Mouse (Mus musculus) gastrocnemius, postnatal 25 days (tissue): ENCODE measurements around the gene Lamc1. TPM values are rescaled to one million over a fixed set of nuclear protein-coding genes. Genes with fewer than 3 reads are reported as not detected.
"Not testable (repeated sequence)": the region's sequence is repeated elsewhere in the genome, so short reads cannot be mapped to it uniquely, and the experiment has no call there.

Source experiments
- DNase-seq: peaks from one replicate; pipeline ENCODE4 v3.0.0; 2022
- total RNA-seq, 2 experiments: library from RNA; stranded (reverse); gene quantifications; 1 replicate in 1 of 2; 2 replicates in 1 of 2; pipeline ENCODE4 v1.2.3; 2021

Lamc1 gene
- total RNA-seq, 2 experiments from 2014 or later: 102 to 113 TPM

- DNase-seq: not testable (repeated sequence)
Measured at GRCm38 (mm10) chr1:153299436-153299835, 33.1 kb downstream of the Lamc1 start.

GRCm38 (mm10) chr1:153297774-153298363, 34.7 kb downstream of the Lamc1 start:
- not testable (repeated sequence) for DNase-seq

GRCm38 (mm10) chr1:153296035-153296434, 36.6 kb downstream of the Lamc1 start:
- no peak for DNase-seq

- DNase-seq: no peak
Measured at GRCm38 (mm10) chr1:153292892-153293291, 39.7 kb downstream of the Lamc1 start.

GRCm38 (mm10) chr1:153292202-153292601, 40.4 kb downstream of the Lamc1 start:
- DNase-seq: no peak

GRCm38 (mm10) chr1:153291416-153291815, 41.2 kb downstream of the Lamc1 start:
- no peak for DNase-seq

GRCm38 (mm10) chr1:153288010-153288409, 44.6 kb downstream of the Lamc1 start:
- no peak for DNase-seq

GRCm38 (mm10) chr1:153287443-153287842, 45.1 kb downstream of the Lamc1 start:
- DNase-seq: no peak

GRCm38 (mm10) chr1:153286216-153286615, 46.4 kb downstream of the Lamc1 start:
- no peak for DNase-seq

- DNase-seq: no peak
Measured at GRCm38 (mm10) chr1:153285188-153285587, 47.4 kb downstream of the Lamc1 start.

GRCm38 (mm10) chr1:153282342-153282975, 50.1 kb downstream of the Lamc1 start:
- DNase-seq: no peak

- no peak for DNase-seq
Measured at GRCm38 (mm10) chr1:153281483-153281882, 51.1 kb downstream of the Lamc1 start.

GRCm38 (mm10) chr1:153280411-153280810, 52.2 kb downstream of the Lamc1 start:
- DNase-seq: peak; percentile 43

GRCm38 (mm10) chr1:153278028-153278613, 54.5 kb downstream of the Lamc1 start:
- DNase-seq: no peak

GRCm38 (mm10) chr1:153275466-153275865, 57.1 kb downstream of the Lamc1 start:
- DNase-seq: no peak

- DNase-seq: no peak
Measured at GRCm38 (mm10) chr1:153274611-153275010, 58.0 kb downstream of the Lamc1 start.

GRCm38 (mm10) chr1:153273657-153274056, 58.9 kb downstream of the Lamc1 start:
- no peak for DNase-seq

- DNase-seq: no peak
Measured at GRCm38 (mm10) chr1:153270827-153271226, 61.8 kb downstream of the Lamc1 start.

GRCm38 (mm10) chr1:153269681-153270080, 62.9 kb downstream of the Lamc1 start:
- no peak for DNase-seq

- DNase-seq: no peak
Measured at GRCm38 (mm10) chr1:153268806-153269309, 63.7 kb downstream of the Lamc1 start.

GRCm38 (mm10) chr1:153268306-153268705, 64.3 kb downstream of the Lamc1 start:
- no peak for DNase-seq

GRCm38 (mm10) chr1:153267730-153268129, 64.9 kb downstream of the Lamc1 start:
- DNase-seq: no peak

- no peak for DNase-seq
Measured at GRCm38 (mm10) chr1:153266891-153267290, 65.7 kb downstream of the Lamc1 start.
